Mouse (Mus musculus) kidney, adult 2 months (tissue): ENCODE results near the gene Gtf3a.

Source experiments
- CTCF ChIP-seq: fragments of 200-500 bp; conservative IDR thresholded peaks from 2 replicates; pipeline ENCODE4 v1.5.1; 2011; ENCODE audit warnings: low read depth, mild to moderate bottlenecking, control low read depth, low read length, moderate library complexity, mixed read lengths; ENCODE audit not compliant: insufficient read depth, insufficient read length
- POLR2A ChIP-seq: fragments of 200-500 bp; IDR thresholded peaks from one replicate; pipeline ENCODE4 v1.6.1; 2011; ENCODE audit warnings: low read depth, low read length, control low read depth

DNA sequence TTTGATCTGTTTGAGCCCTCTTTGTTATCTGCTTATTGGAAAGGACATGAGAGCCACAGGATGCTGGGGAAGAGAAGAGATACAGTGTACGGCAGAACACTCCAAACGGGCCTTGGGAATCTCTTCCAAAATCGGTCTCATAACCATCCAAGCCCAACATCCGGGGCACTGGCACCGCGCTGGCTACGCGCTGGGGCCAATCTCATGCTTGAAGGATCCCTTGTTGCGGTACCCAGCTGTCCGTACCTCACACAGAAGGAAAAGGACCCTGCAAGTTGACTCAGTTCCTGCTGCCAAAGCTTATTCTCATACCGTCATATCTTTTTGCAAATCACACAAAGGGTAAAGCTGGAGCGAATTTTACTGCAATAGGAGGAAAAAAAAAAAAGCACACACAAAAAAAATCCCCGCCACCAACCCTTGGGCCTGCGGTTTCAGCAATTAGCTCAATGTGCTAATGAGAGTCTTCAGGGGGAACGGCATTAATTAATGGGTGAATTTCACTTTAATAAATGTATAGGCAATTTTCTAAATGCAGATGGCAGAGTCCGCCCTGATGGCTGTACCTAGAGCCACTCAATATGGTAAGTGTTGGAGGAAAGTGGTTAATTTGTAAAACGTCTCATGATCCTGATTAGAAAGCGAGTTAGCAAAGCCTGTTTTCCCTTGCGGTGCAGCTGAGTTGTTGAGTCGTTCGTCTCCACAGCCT is 37.4 kb downstream of the Gtf3a start:
- TF ChIP-seq POLR2A (no peak), CTCF (no peak)
